In the genomic region with DNA sequence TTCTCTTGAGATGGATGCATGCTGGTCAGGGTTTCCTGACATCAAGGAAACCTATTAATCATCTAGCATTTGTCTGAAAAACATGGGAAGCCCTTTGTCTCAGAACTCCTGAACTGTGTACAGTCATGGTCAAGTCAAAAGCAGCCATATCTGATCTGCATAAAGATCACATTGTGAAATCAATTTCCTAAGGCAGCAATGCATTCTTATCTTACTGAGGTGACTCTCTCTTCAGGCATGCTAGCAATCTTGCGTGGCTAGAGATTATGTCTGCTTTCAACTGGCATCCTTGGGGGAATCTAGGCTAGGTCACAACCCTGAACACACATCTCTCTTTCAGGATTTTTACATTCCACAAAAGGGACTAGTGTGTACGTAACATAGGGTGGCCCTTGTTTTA, we compare ENCODE assay signal across 26 mouse cellular contexts.
DNase-seq lines count a peak whose midpoint lies in the region; ATAC-seq and TF ChIP-seq lines count a peak whose summit lies in the region.
"Had no signal": no experiment of that assay in that cellular context is flagged by ENCODE, and none has a peak within 500 bp of the region (broad histone marks: within the 10 kb centered on the region; RNA-seq: fewer than 3 reads in every experiment).

No protein-coding gene starts in this region.

- H3K4me2 ChIP-seq in hindbrain, postnatal 0 days (ENCODE audit: low read depth, low read length) = no peak overlapping the region
- H3K4me2 ChIP-seq: embryonic facial prominence, embryonic 12.5 days; forebrain, embryonic 12.5 days; forebrain, embryonic 15.5 days had no signal

- ATAC-seq in hindbrain, postnatal 0 days = no peak
- ATAC-seq: activated CD4-positive, CD25-positive, alpha-beta regulatory T cell, adult 4 months; CD4-positive, CD25-positive, alpha-beta regulatory T cell, adult 4 months; forebrain, embryonic 15.5 days; forebrain, postnatal 0 days; Patski had no signal

- H3K4me3 ChIP-seq in embryonic fibroblast, embryonic 13.5 days (ENCODE audit: insufficient read depth, low read length) = no peak overlapping the region
- no peak overlapping the region for H3K4me3 ChIP-seq in hindbrain, postnatal 0 days (ENCODE audit: low read length)
- H3K4me3 ChIP-seq: embryonic facial prominence, embryonic 10.5 days; embryonic facial prominence, embryonic 12.5 days; erythroblast, embryonic 14.5 days; forebrain, embryonic 10.5 days; forebrain, embryonic 12.5 days; forebrain, embryonic 15.5 days had no signal

- TF ChIP-seq POLR2A in embryonic fibroblast, embryonic 13.5 days (IDR thresholded peaks at IDR 0.05; ENCODE audit: low read depth, low read length) = no peak

- H3K36me3 ChIP-seq in hindbrain, postnatal 0 days (ENCODE audit: insufficient read depth, low read length) = no peaks in the 10 kb centered on the region
- H3K36me3 ChIP-seq: embryonic facial prominence, embryonic 10.5 days; embryonic facial prominence, embryonic 12.5 days; forebrain, embryonic 10.5 days; forebrain, embryonic 12.5 days; forebrain, embryonic 15.5 days; G1E had no signal

- H3K9me3 ChIP-seq in hindbrain, postnatal 0 days (ENCODE audit: low read length) = no peaks in the 10 kb centered on the region
- H3K9me3 ChIP-seq: embryonic facial prominence, embryonic 10.5 days; embryonic facial prominence, embryonic 12.5 days; forebrain, embryonic 10.5 days; forebrain, embryonic 12.5 days; forebrain, embryonic 15.5 days; G1E had no signal

- peak; percentile 68 for DNase-seq in 3T3-L1 (ENCODE audit: low read depth, low spot score)
- DNase-seq in Muller cell, postnatal 12 days (ENCODE audit: inconsistent ontology term) = peak; percentile 60
- DNase-seq in hindbrain, postnatal 0 days (ENCODE audit: low spot score) = no peak
- no peak for DNase-seq in c-Kit-positive CD71-positive TER-119-positive erythroid progenitor cells, embryonic 14.5 days (ENCODE audit: low spot score)
- DNase-seq: adrenal gland, adult 2 months; adrenal gland, postnatal 10 days; adrenal gland, postnatal 25 days; B cell, adult 2 months; cerebellum, adult 11-12 months; cerebellum, adult 2 months; cerebellum, adult 9-10 months; cerebellum, postnatal 10 days; cerebellum, postnatal 25 days; forebrain, postnatal 0 days had no signal

- 0 out of 2 replicates have a peak, but pooled peaks cover 3% of the 10 kb centered on the region for H3K4me1 ChIP-seq in embryonic fibroblast, embryonic 13.5 days (ENCODE audit: control insufficient read depth, insufficient read depth, low read length)
- H3K4me1 ChIP-seq in hindbrain, postnatal 0 days (ENCODE audit: insufficient read depth, low read length) = no peaks in the 10 kb centered on the region
- H3K4me1 ChIP-seq: embryonic facial prominence, embryonic 12.5 days; forebrain, embryonic 10.5 days; forebrain, embryonic 12.5 days; forebrain, embryonic 15.5 days had no signal

- WGBS in hindbrain, postnatal 0 days = 74% methylated on average over 2 of the region's 2 CpGs

- TF ChIP-seq CTCF in embryonic fibroblast, embryonic 13.5 days (IDR thresholded peaks at IDR 0.05; ENCODE audit: borderline replicate concordance, insufficient read depth, low read length) = no peak
- no peak for TF ChIP-seq CTCF in hindbrain, postnatal 0 days (IDR thresholded peaks at IDR 0.05; ENCODE audit: low read depth)

- peak overlapping the region; percentile 83 for H3K27ac ChIP-seq in embryonic fibroblast, embryonic 13.5 days (ENCODE audit: insufficient read depth, low read length)
- no peak overlapping the region for H3K27ac ChIP-seq in hindbrain, postnatal 0 days
- H3K27ac ChIP-seq: embryonic facial prominence, embryonic 10.5 days; embryonic facial prominence, embryonic 12.5 days; forebrain, embryonic 10.5 days; forebrain, embryonic 12.5 days; forebrain, embryonic 15.5 days had no signal

- H3K9ac ChIP-seq in hindbrain, postnatal 0 days (replicated peaks; ENCODE audit: low read length) = no peak overlapping the region
- H3K9ac ChIP-seq: embryonic facial prominence, embryonic 12.5 days; forebrain, embryonic 12.5 days; forebrain, embryonic 15.5 days; forebrain, postnatal 0 days had no signal

- H3K27me3 ChIP-seq in hindbrain, postnatal 0 days (ENCODE audit: insufficient read depth, low read length) = no peaks in the 10 kb centered on the region
- H3K27me3 ChIP-seq: CH12.LX; embryonic facial prominence, embryonic 12.5 days; forebrain, embryonic 12.5 days; forebrain, embryonic 15.5 days had no signal

Comparison
In these comparisons a context has a peak if more than half of its experiments do, and no peak if none do; other contexts are left out.
1. DNase-seq: peak in 3T3-L1 (single experiment) and Muller cell, postnatal 12 days (single experiment); none in hindbrain, postnatal 0 days (single experiment) and c-Kit-positive CD71-positive TER-119-positive erythroid progenitor cells, embryonic 14.5 days (single experiment).